In the genomic region with DNA sequence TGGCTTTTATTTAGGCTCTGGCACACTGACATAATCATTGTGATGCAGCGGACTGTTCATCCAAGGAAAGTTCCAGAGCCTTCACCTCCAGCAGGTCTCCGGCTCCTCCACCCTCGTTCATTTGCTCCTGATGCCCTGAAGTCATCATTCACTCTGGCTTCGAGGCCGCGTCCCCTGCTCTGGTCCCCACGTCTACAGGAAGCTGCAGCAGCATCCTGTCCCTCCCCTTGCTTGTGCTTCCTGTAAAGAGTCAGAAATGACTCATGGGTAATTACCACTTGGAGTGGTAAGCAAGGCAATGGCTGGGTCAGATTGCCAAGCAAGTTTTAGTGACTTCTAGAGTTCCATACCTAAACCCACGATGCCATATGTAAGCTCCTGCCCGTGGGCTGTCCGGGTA, we compare ENCODE assay signal across 14 mouse cellular contexts. TPM values are rescaled to one million over a fixed set of nuclear protein-coding genes. Genes with fewer than 3 reads are reported as not detected.
DNase-seq lines count a peak whose midpoint lies in the region; ATAC-seq and TF ChIP-seq lines count a peak whose summit lies in the region.
"Had no signal": no experiment of that assay in that cellular context is flagged by ENCODE, and none has a peak within 500 bp of the region (broad histone marks: within the 10 kb centered on the region; RNA-seq: fewer than 3 reads in every experiment).

No protein-coding gene starts in this region.

- TF ChIP-seq CTCF in stomach, postnatal 0 days (IDR thresholded peaks at IDR 0.05; ENCODE audit: low read depth): no peak

- peak; percentile 96 for DNase-seq in heart, adult 11 months
- DNase-seq in NIH3T3 (ENCODE audit: low read depth): peak; percentile 9
- peak; percentile 27 to 62 for DNase-seq in kidney, postnatal 25 days
- DNase-seq in stomach, postnatal 0 days (ENCODE audit: low spot score): no peak
- DNase-seq in thymus, postnatal 25 days: no peak
- DNase-seq in layer of hippocampus, adult 8-10 months (ENCODE audit: low spot score in 2 of 2): no peak
- DNase-seq: cerebellum, adult 2 months; midbrain, embryonic 14.5 days; right cerebral cortex, postnatal 14 days; thymus, postnatal 36 days had no signal

- TF ChIP-seq EP300 in stomach, postnatal 0 days (optimal IDR thresholded peaks at IDR 0.05): no peak

- ATAC-seq in heart, embryonic 11.5 days (replicated peaks; ENCODE audit: insufficient number of reproducible peaks, low FRiP score, low TSS enrichment): no peak
- ATAC-seq in heart, embryonic 16.5 days (replicated peaks; ENCODE audit: extremely low read depth, insufficient read depth, low FRiP score): 0 out of 2 replicates have a peak, but pooled peaks have one; percentile 10
- ATAC-seq in stomach, postnatal 0 days (ENCODE audit: low FRiP score, low TSS enrichment): no peak

- 74% methylated on average over 10 of the region's 10 CpGs for WGBS in heart, embryonic 11.5 days (ENCODE audit: insufficient replicate concordance)
- WGBS in heart, embryonic 16.5 days: 67% methylated on average over 10 of the region's 10 CpGs
- WGBS in stomach, postnatal 0 days: 74% methylated on average over 10 of the region's 10 CpGs

- no peak overlapping the region for H3K27ac ChIP-seq in heart, embryonic 11.5 days (ENCODE audit: low read depth, low read length)
- peak overlapping the region; percentile 57 for H3K27ac ChIP-seq in heart, embryonic 16.5 days (ENCODE audit: low read length)
- H3K27ac ChIP-seq in stomach, postnatal 0 days (replicated peaks): no peak overlapping the region
- H3K27ac ChIP-seq: hindbrain, embryonic 12.5 days; neural tube, embryonic 13.5 days had no signal

- H3K9me3 ChIP-seq in heart, embryonic 11.5 days (replicated peaks; ENCODE audit: control insufficient read depth, low read length): no peaks in the 10 kb centered on the region
- H3K9me3 ChIP-seq in heart, embryonic 16.5 days (replicated peaks; ENCODE audit: control insufficient read depth, low read length): peaks cover 2% of the 10 kb centered on the region; the same call in 1 of the 2 replicates
- H3K9me3 ChIP-seq in stomach, postnatal 0 days (ENCODE audit: control insufficient read depth, low read length): no peaks in the 10 kb centered on the region
- H3K9me3 ChIP-seq: hindbrain, embryonic 12.5 days; neural tube, embryonic 13.5 days had no signal

- no peaks in the 10 kb centered on the region for H3K27me3 ChIP-seq in heart, embryonic 11.5 days (ENCODE audit: control insufficient read depth, insufficient read depth, low read length)
- no peaks in the 10 kb centered on the region for H3K27me3 ChIP-seq in heart, embryonic 16.5 days (ENCODE audit: control insufficient read depth, insufficient read depth, low read length)
- no peaks in the 10 kb centered on the region for H3K27me3 ChIP-seq in stomach, postnatal 0 days (ENCODE audit: control insufficient read depth, insufficient read depth, low read length)

- H3K4me1 ChIP-seq in heart, embryonic 11.5 days (ENCODE audit: control insufficient read depth, insufficient read depth, low read length): no peaks in the 10 kb centered on the region
- 0 out of 2 replicates have a peak, but pooled peaks cover 3% of the 10 kb centered on the region for H3K4me1 ChIP-seq in heart, embryonic 16.5 days (ENCODE audit: control insufficient read depth, insufficient read depth, low read length)
- 0 out of 2 replicates have a peak, but pooled peaks cover 3% of the 10 kb centered on the region for H3K4me1 ChIP-seq in stomach, postnatal 0 days (replicated peaks; ENCODE audit: control insufficient read depth, insufficient read depth)

- H3K4me3 ChIP-seq in heart, embryonic 11.5 days (ENCODE audit: low read depth, low read length): no peak overlapping the region
- no peak overlapping the region for H3K4me3 ChIP-seq in heart, embryonic 16.5 days (ENCODE audit: low read length)
- H3K4me3 ChIP-seq in stomach, postnatal 0 days (ENCODE audit: low read depth, low read length): no peak overlapping the region
- H3K4me3 ChIP-seq: hindbrain, embryonic 12.5 days; neural tube, embryonic 13.5 days had no signal

- H3K36me3 ChIP-seq in heart, embryonic 11.5 days (ENCODE audit: control insufficient read depth, insufficient read depth, low read length): no peaks in the 10 kb centered on the region
- no peaks in the 10 kb centered on the region for H3K36me3 ChIP-seq in heart, embryonic 16.5 days (ENCODE audit: control insufficient read depth, insufficient read depth)
- H3K36me3 ChIP-seq in stomach, postnatal 0 days (ENCODE audit: control insufficient read depth, insufficient read depth, low read length): no peaks in the 10 kb centered on the region
- H3K36me3 ChIP-seq: hindbrain, embryonic 12.5 days; neural tube, embryonic 13.5 days had no signal

- no peak overlapping the region for H3K4me2 ChIP-seq in heart, embryonic 11.5 days
- 0 out of 2 replicates have a peak overlapping the region, but pooled peaks have one; percentile 3 for H3K4me2 ChIP-seq in heart, embryonic 16.5 days (ENCODE audit: low read depth, low read length)
- H3K4me2 ChIP-seq in stomach, postnatal 0 days (replicated peaks; ENCODE audit: low read depth): no peak overlapping the region
- H3K4me2 ChIP-seq: hindbrain, embryonic 12.5 days; neural tube, embryonic 13.5 days had no signal

- H3K9ac ChIP-seq in heart, embryonic 11.5 days (ENCODE audit: low read depth, low read length): no peak overlapping the region
- H3K9ac ChIP-seq in heart, embryonic 16.5 days (ENCODE audit: low read length): no peak overlapping the region
- no peak overlapping the region for H3K9ac ChIP-seq in stomach, postnatal 0 days (ENCODE audit: low read length)
- H3K9ac ChIP-seq: hindbrain, embryonic 12.5 days; neural tube, embryonic 13.5 days had no signal

RNA-seq across cellular contexts. Expression of gene Ptprm, which starts 7.3 kb away (rescaled TPM):
- 15.9 and 16.0 TPM in 2 replicates for polyA plus RNA-seq in heart, embryonic 11.5 days (2014; fragmentation: Nextera tagmentation; extraction: Ambion mirVana)
- 12.8 and 18.1 TPM in 2 replicates for polyA plus RNA-seq in heart, embryonic 16.5 days (2015; fragmentation: Nextera tagmentation; extraction: Ambion mirVana)
- polyA plus RNA-seq in stomach, postnatal 0 days (2015; fragmentation: Nextera tagmentation; extraction: Ambion mirVana): 3.6 and 4.4 TPM in 2 replicates
- total RNA-seq in layer of hippocampus, adult 8-10 months (2022): 10 to 100 TPM; 24.6 to 31.6 (median 27.6) TPM

Comparison
In these comparisons a context has a peak if more than half of its experiments do, and no peak if none do; other contexts are left out.
1. DNase-seq: peak in heart, adult 11 months (single experiment), NIH3T3 (single experiment) and kidney, postnatal 25 days (2 of 2); none in stomach, postnatal 0 days (single experiment), thymus, postnatal 25 days (single experiment) and layer of hippocampus, adult 8-10 months (0 of 2).